In genomic region chr2:173380341-173380761, GRCm38 (mm10) we compare ENCODE assay signal across 13 mouse cellular contexts.
DNase-seq lines count a peak whose midpoint lies in the region; ATAC-seq and TF ChIP-seq lines count a peak whose summit lies in the region.
"Had no signal": no experiment of that assay in that cellular context is flagged by ENCODE, and none has a peak within 500 bp of the region (broad histone marks: within the 10 kb centered on the region; RNA-seq: fewer than 3 reads in every experiment).

No protein-coding gene starts in this region.

- no peaks in the 10 kb centered on the region for H3K9me3 ChIP-seq in embryonic facial prominence, embryonic 13.5 days
- H3K9me3 ChIP-seq: forebrain, embryonic 10.5 days had no signal

- no peaks in the 10 kb centered on the region for H3K4me1 ChIP-seq in kidney, adult 2 months (ENCODE audit: control insufficient read depth, insufficient read depth, low read length)
- H3K4me1 ChIP-seq in embryonic facial prominence, embryonic 13.5 days = peaks cover 41% of the 10 kb centered on the region

- no peak overlapping the region for H3K4me2 ChIP-seq in embryonic facial prominence, embryonic 13.5 days

- no peak for TF ChIP-seq CTCF in kidney, adult 2 months (conservative IDR thresholded peaks at IDR 0.05; ENCODE audit: insufficient read depth, insufficient read length, low read depth, low read length)
- TF ChIP-seq CTCF in layer of hippocampus, adult 2 months (conservative IDR thresholded peaks at IDR 0.05) = no peak

- no peaks in the 10 kb centered on the region for H3K27me3 ChIP-seq in kidney, adult 2 months (replicated peaks; ENCODE audit: control insufficient read depth, insufficient read depth, low read length)
- H3K27me3 ChIP-seq in embryonic facial prominence, embryonic 13.5 days = no peaks in the 10 kb centered on the region

- intact Hi-C loops in left cerebral cortex, postnatal 14 days (cut with DNase I) = no loop called here

- WGBS in kidney, adult 2 months = 37% methylated on average over 3 of the region's 3 CpGs
- WGBS in embryonic facial prominence, embryonic 13.5 days = 34% methylated on average over 3 of the region's 3 CpGs

- no peak overlapping the region for H3K4me3 ChIP-seq in kidney, adult 2 months (ENCODE audit: insufficient read depth, low read depth, low read length)
- H3K4me3 ChIP-seq in embryonic facial prominence, embryonic 13.5 days = no peak overlapping the region
- H3K4me3 ChIP-seq in layer of hippocampus, adult 2 months = no peak overlapping the region
- H3K4me3 ChIP-seq: forebrain, embryonic 10.5 days had no signal

- DNase-seq in kidney, adult 2 months = peak; percentile 36
- no peak for DNase-seq in kidney, adult 9 months
- DNase-seq in CD4-positive helper T cell, adult 2 months (ENCODE audit: low read depth, low spot score) = peak; percentile 21
- peak; percentile 36 for DNase-seq in kidney, postnatal 14 days
- DNase-seq in left cerebral cortex, adult 11 months (ENCODE audit: low spot score) = no peak
- DNase-seq in layer of hippocampus, adult 2 months (ENCODE audit: low spot score in 2 of 2) = no peak
- DNase-seq in left cerebral cortex, postnatal 14 days (ENCODE audit: low spot score in 2 of 2) = no peak
- DNase-seq: cerebellum, postnatal 36 days; gastrocnemius, postnatal 25 days; lung, postnatal 36 days; right cerebral cortex, postnatal 14 days had no signal

- no peak overlapping the region for H3K27ac ChIP-seq in kidney, adult 2 months (ENCODE audit: insufficient read depth, low read depth, low read length)
- H3K27ac ChIP-seq in embryonic facial prominence, embryonic 13.5 days = peak overlapping the region; percentile 84
- no peak overlapping the region for H3K27ac ChIP-seq in layer of hippocampus, adult 2 months
- H3K27ac ChIP-seq: forebrain, embryonic 10.5 days had no signal

- H3K9ac ChIP-seq in embryonic facial prominence, embryonic 13.5 days = no peak overlapping the region

- no peaks in the 10 kb centered on the region for H3K36me3 ChIP-seq in kidney, adult 2 months (ENCODE audit: control insufficient read depth, insufficient read depth, low read length)
- no peaks in the 10 kb centered on the region for H3K36me3 ChIP-seq in embryonic facial prominence, embryonic 13.5 days
- H3K36me3 ChIP-seq: forebrain, embryonic 10.5 days had no signal

- ATAC-seq in embryonic facial prominence, embryonic 13.5 days (ENCODE audit: insufficient number of reproducible peaks, insufficient read depth, low FRiP score, low TSS enrichment, low read depth) = no peak

- no peak for TF ChIP-seq POLR2A in kidney, adult 2 months (IDR thresholded peaks at IDR 0.05; ENCODE audit: low read depth, low read length)

Comparison
In these comparisons a context has a peak if more than half of its experiments do, and no peak if none do; other contexts are left out.
1. DNase-seq: peak in kidney, adult 2 months (single experiment), CD4-positive helper T cell, adult 2 months (single experiment) and kidney, postnatal 14 days (single experiment); none in kidney, adult 9 months (single experiment), left cerebral cortex, adult 11 months (single experiment), layer of hippocampus, adult 2 months (0 of 2) and left cerebral cortex, postnatal 14 days (0 of 2).